Mouse (Mus musculus) MEL (cell line): ENCODE results near the gene Pon3.

Source experiments
- CTCF ChIP-seq, 3 experiments: IDR thresholded peaks in 2 of 3; conservative IDR thresholded peaks in 1 of 3; 2 replicates each; pipeline ENCODE4 v1.5.1; 2011 to 2012; ENCODE audit warnings: low read length in 3 of 3, low read depth in 2 of 3, mild to moderate bottlenecking in 2 of 3, improper control_type of control experiment in 1 of 3, inconsistent platforms in 1 of 3, mixed read lengths in 1 of 3, moderate library complexity in 1 of 3; ENCODE audit not compliant: control insufficient read depth in 1 of 3, insufficient read depth in 1 of 3, poor library complexity in 1 of 3, severe bottlenecking in 1 of 3
- EP300 ChIP-seq, 2 experiments: IDR thresholded peaks; 2 replicates each; pipeline ENCODE4 v1.6.1; 2011; ENCODE audit warnings: improper control_type of control experiment in 2 of 2, low read length in 2 of 2, low read depth in 1 of 2, mild to moderate bottlenecking in 1 of 2
- MAFK ChIP-seq: IDR thresholded peaks from 2 replicates; pipeline ENCODE4 v1.6.1; 2011; ENCODE audit warnings: low read depth, mild to moderate bottlenecking, low read length, improper control_type of control experiment, borderline replicate concordance
- MEF2A ChIP-seq: IDR thresholded peaks from 2 replicates; pipeline ENCODE4 v1.6.1; 2014; ENCODE audit warnings: low read depth, mild to moderate bottlenecking, inconsistent platforms, low read length, improper control_type of control experiment; ENCODE audit not compliant: poor library complexity, insufficient replicate concordance, severe bottlenecking; ENCODE audit errors: extremely low read depth
- POLR2A ChIP-seq, 2 experiments: IDR thresholded peaks; 2 replicates each; pipeline ENCODE4 v1.6.1; 2011 to 2012; ENCODE audit warnings: low read length in 2 of 2, mild to moderate bottlenecking in 2 of 2, control low read depth in 1 of 2, improper control_type of control experiment in 1 of 2, low read depth in 1 of 2, moderate library complexity in 1 of 2; ENCODE audit not compliant: control insufficient read depth in 1 of 2, insufficient read depth in 1 of 2, poor library complexity in 1 of 2
- POLR2AphosphoS2 ChIP-seq: IDR thresholded peaks from 2 replicates; pipeline ENCODE4 v1.6.1; 2011; ENCODE audit warnings: low read length, improper control_type of control experiment
- RCOR1 ChIP-seq: IDR thresholded peaks from 2 replicates; pipeline ENCODE4 v1.6.1; 2012; ENCODE audit warnings: low read depth, mild to moderate bottlenecking, inconsistent platforms, low read length, improper control_type of control experiment
- UBTF ChIP-seq: IDR thresholded peaks from 2 replicates; pipeline ENCODE4 v1.6.1; 2012; ENCODE audit warnings: low read depth, mild to moderate bottlenecking, inconsistent platforms, low read length, improper control_type of control experiment, moderate library complexity, borderline replicate concordance; ENCODE audit not compliant: insufficient read depth
- ZNF384 ChIP-seq: IDR thresholded peaks from 2 replicates; pipeline ENCODE4 v1.6.1; 2012; ENCODE audit warnings: low read depth, mild to moderate bottlenecking, inconsistent platforms, low read length, improper control_type of control experiment

- TF ChIP-seq CTCF (IDR thresholded peaks at IDR 0.05 in 2 of 3, conservative IDR thresholded peaks at IDR 0.05 in 1 of 3; ENCODE audit: control insufficient read depth in 1 of 3, insufficient read depth in 1 of 3, low read depth in 2 of 3, low read length in 3 of 3, poor library complexity in 1 of 3, severe bottlenecking in 1 of 3) (no peak), POLR2A (IDR thresholded peaks at IDR 0.05; ENCODE audit: control insufficient read depth in 1 of 2, insufficient read depth in 1 of 2, low read depth in 1 of 2, low read length in 2 of 2, poor library complexity in 1 of 2) (peak in 1 of 2 experiments; percentile 73; a peak in 2 of 4 replicates), RCOR1 (no peak), MAFK (no peak), MEF2A (no peak), UBTF (no peak), POLR2AphosphoS2 (peak; percentile 64), EP300 (IDR thresholded peaks at IDR 0.05; ENCODE audit: low read depth in 1 of 2, low read length in 2 of 2) (0 out of 4 replicates have a peak, but pooled peaks of 1 of the 2 experiments have one; percentile 30), ZNF384 (no peak)
Observed at GRCm38 (mm10) chr6:5297321-5298091, 41.4 kb upstream of the Pon3 start.
